Mouse (Mus musculus): ENCODE measurements around the gene Praf2.

- TF ChIP-seq ZNF384 (IDR thresholded peaks at IDR 0.05; ENCODE audit: low read depth, low read length) (no peak), RAD21 (IDR thresholded peaks at IDR 0.05; ENCODE audit: low read depth, low read length) (peak; percentile 21; the same call in 1 of the 2 replicates), MAX (IDR thresholded peaks at IDR 0.05; ENCODE audit: low read length) (no peak)
Measured at GRCm38 (mm10) chrX:7679405-7680056, 48.7 kb upstream of the Praf2 start.

Data from CH12.LX (cell line).